Mouse (Mus musculus): ENCODE data around the gene Zfp113. TPM values are rescaled to one million over a fixed set of nuclear protein-coding genes. Genes with fewer than 3 reads are reported as not detected.

Gene Zfp113
- polyA plus RNA-seq, 1 experiment from 2014 or later = 32.1 TPM

GRCm38 (mm10) chr5:138170936-138171561, 15.5 kb upstream of the Zfp113 start:
- Histone ChIP-seq H3K4me1 (peaks cover 23% of the 10 kb centered on the region), H3K9me3 (no peaks in the 10 kb centered on the region), H3K27me3 (replicated peaks; ENCODE audit: low read depth, poor library complexity, severe bottlenecking) (no peaks in the 10 kb centered on the region), H3K36me3 (replicated peaks) (peaks cover 72% of the 10 kb centered on the region), H3K27ac (replicated peaks) (peak overlapping the region; percentile 97), H3K4me3 (peak overlapping the region; percentile 87)
- peak; percentile 97 for DNase-seq (ENCODE audit: low spot score)
- WGBS = under 1% methylated on average over 47 of the region's 47 CpGs

DNA sequence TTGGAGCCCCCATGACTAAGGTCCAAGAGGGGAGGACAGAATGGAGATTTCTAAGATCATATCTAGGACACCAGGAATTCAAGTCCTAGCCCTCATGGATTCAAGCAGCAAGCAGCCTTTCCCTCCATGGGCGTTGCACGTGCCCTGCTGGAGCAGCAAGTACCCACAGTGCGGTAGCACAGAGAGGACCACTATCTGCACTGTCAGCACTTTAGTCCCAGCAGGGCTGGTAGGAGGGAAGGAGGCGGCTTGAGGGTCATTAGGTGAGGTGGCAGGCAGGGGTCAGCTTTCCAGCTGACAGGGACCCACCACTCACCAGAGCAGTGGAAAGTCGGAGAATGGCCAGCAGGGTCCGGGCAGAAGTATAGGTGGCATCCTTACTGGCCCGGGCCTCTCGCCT, 10.1 kb upstream of the Zfp113 start:
- Histone ChIP-seq H3K9me3 (no peaks in the 10 kb centered on the region), H3K36me3 (replicated peaks) (peaks cover 82% of the 10 kb centered on the region), H3K4me3 (peak overlapping the region; percentile 34; the same call in 1 of the 2 replicates), H3K4me1 (peaks cover 31% of the 10 kb centered on the region), H3K27me3 (replicated peaks; ENCODE audit: low read depth, poor library complexity, severe bottlenecking) (no peaks in the 10 kb centered on the region), H3K27ac (replicated peaks) (no peak overlapping the region)
- WGBS = 80% methylated on average over 8 of the region's 8 CpGs
- no peak for DNase-seq (ENCODE audit: low spot score)

DNA sequence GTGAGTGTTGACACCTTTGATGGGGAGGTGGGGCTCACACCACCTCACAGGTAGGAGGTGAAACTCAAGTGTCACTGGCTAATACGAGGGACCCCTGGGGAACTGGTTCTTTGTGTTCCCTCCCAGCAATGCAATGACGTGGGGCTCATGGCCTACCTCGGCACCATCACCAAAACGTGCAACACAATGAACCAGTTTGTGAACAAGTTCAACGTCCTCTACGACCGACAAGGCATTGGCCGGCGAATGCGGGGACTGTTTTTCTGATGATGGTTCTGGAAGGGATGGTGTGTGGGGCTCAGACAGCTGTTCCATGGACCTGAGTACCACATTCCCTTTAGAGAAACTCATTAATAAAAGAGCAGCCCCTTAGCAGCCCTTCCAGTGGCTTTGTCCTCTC, 8.1 kb upstream of the Zfp113 start:
- no peak for DNase-seq (ENCODE audit: low spot score)
- Histone ChIP-seq H3K36me3 (replicated peaks) (peaks cover 67% of the 10 kb centered on the region), H3K4me3 (peak overlapping the region; percentile 84; the same call in 1 of the 2 replicates), H3K27ac (replicated peaks) (no peak overlapping the region), H3K27me3 (replicated peaks; ENCODE audit: low read depth, poor library complexity, severe bottlenecking) (no peaks in the 10 kb centered on the region), H3K9me3 (no peaks in the 10 kb centered on the region), H3K4me1 (peaks cover 25% of the 10 kb centered on the region)
- 74% methylated on average over 10 of the region's 10 CpGs for WGBS

- Histone ChIP-seq H3K36me3 (replicated peaks) (peaks cover 61% of the 10 kb centered on the region), H3K27me3 (replicated peaks; ENCODE audit: low read depth, poor library complexity, severe bottlenecking) (no peaks in the 10 kb centered on the region), H3K4me3 (peak overlapping the region; percentile 84; the same call in 1 of the 2 replicates), H3K27ac (replicated peaks) (no peak overlapping the region), H3K9me3 (no peaks in the 10 kb centered on the region), H3K4me1 (peaks cover 25% of the 10 kb centered on the region)
- no peak for DNase-seq (ENCODE audit: low spot score)
- 75% methylated on average over 6 of the region's 6 CpGs for WGBS
Measured at GRCm38 (mm10) chr5:138163046-138163445, 7.5 kb upstream of the Zfp113 start.

DNA sequence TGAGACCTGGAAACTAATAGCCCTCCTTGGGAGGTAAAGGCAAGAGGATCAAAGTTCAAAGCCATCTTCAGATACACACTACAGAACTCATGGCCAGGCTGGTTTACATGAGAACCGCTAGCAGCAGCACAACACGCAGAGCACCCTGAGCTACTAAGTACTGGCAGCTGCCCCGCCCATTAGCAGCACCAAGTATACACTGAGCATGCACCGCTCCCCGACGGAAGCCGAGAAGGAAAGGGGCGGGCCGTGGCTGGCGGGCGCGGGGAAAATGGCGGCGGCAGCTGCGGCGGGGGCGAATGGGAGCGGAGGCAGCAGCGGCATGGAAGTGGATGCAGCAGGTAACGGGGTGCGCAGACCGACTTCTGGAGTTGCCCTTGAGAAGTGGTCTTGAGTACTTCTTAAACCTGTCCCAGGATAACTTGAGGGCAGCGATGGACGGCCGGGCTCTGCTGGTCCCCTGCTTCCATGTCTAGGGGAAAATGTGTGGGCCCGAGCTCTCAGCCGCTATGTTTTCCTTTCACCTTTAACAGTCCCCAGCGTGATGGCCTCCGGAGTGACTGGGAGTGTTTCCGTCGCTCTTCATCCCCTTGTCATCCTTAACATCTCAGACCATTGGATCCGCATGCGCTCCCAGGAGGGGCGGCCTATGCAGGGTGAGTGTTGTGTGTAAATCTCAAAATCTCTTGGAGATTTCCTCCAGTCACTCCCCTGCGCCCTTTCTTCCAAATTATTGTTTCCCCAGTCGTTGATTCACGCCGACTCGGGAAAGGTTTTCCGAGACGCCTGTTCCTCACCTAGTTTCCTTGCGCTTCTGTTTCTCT, 5.5 kb upstream of the Zfp113 start, which contains the start of gene Cops6:
Gene Cops6 (plus strand): TSS at position 230 of the 824 bp plus-strand sequence.
- peaks cover 41% of the 10 kb centered on the region for H3K36me3 ChIP-seq (replicated peaks)
- 1% methylated on average over 42 of the region's 42 CpGs for WGBS
- DNase-seq (ENCODE audit: low spot score) = peak; percentile 97
- peaks cover 25% of the 10 kb centered on the region for H3K4me1 ChIP-seq
- no peaks in the 10 kb centered on the region for H3K27me3 ChIP-seq (replicated peaks; ENCODE audit: low read depth, poor library complexity, severe bottlenecking)
- peak within 1 kb of the TSS; percentile 84 for H3K4me3 ChIP-seq
- H3K27ac ChIP-seq (replicated peaks) = peak within 1 kb of the TSS; percentile 90
- H3K9me3 ChIP-seq = no peaks in the 10 kb centered on the region

DNA sequence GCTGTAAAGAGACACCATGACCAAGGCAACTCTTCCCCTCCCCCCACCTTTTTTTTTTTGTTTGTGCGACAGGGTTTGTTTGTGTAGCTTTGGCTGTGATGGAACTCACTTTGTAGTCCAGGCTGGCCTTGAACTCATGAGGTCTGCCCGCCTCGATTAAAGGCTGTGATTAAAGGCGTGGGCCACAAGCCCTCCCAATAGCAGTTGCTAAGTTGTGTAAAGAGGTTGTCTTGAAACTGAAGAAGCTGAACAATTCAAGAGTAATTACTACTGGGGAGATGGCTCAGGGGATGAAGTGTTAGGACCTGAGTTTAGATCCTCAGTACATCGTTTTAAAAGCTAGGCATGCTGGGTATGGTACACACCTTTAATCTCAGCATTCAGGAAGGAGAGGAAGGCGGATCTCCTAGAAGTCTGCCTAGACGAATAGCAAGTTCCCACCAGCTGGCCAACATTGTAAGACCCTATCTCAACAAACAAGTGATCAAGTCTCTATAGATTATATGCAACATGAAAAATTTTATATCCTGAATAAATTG, 4.7 kb upstream of the Zfp113 start:
- Histone ChIP-seq H3K27ac (replicated peaks) (peak overlapping the region; percentile 90), H3K9me3 (no peaks in the 10 kb centered on the region), H3K36me3 (replicated peaks) (peaks cover 33% of the 10 kb centered on the region), H3K4me1 (peaks cover 19% of the 10 kb centered on the region), H3K27me3 (replicated peaks; ENCODE audit: low read depth, poor library complexity, severe bottlenecking) (no peaks in the 10 kb centered on the region), H3K4me3 (peak overlapping the region; percentile 84)
- no peak for DNase-seq (ENCODE audit: low spot score)
- 70% methylated on average over 7 of the region's 7 CpGs for WGBS

GRCm38 (mm10) chr5:138154390-138154789, 1.2 kb downstream of the Zfp113 start:
- 87% methylated on average over 3 of the region's 3 CpGs for WGBS
- H3K27ac ChIP-seq (replicated peaks) = peak overlapping the region; percentile 99; the same call in 1 of the 2 replicates
- H3K9me3 ChIP-seq = no peaks in the 10 kb centered on the region
- H3K27me3 ChIP-seq (replicated peaks; ENCODE audit: low read depth, poor library complexity, severe bottlenecking) = no peaks in the 10 kb centered on the region
- H3K4me1 ChIP-seq = peaks cover 6% of the 10 kb centered on the region
- no peak for DNase-seq (ENCODE audit: low spot score)
- peaks cover 36% of the 10 kb centered on the region for H3K36me3 ChIP-seq (replicated peaks)
- H3K4me3 ChIP-seq = peak overlapping the region; percentile 86

- H3K27ac ChIP-seq (replicated peaks) = no peak overlapping the region
- no peak overlapping the region for H3K4me3 ChIP-seq
- 76% methylated on average over 4 of the region's 4 CpGs for WGBS
- H3K4me1 ChIP-seq = no peaks in the 10 kb centered on the region
- DNase-seq (ENCODE audit: low spot score) = no peak
- no peaks in the 10 kb centered on the region for H3K9me3 ChIP-seq
- no peaks in the 10 kb centered on the region for H3K27me3 ChIP-seq (replicated peaks; ENCODE audit: low read depth, poor library complexity, severe bottlenecking)
- H3K36me3 ChIP-seq (replicated peaks) = peaks cover 57% of the 10 kb centered on the region
Measured at GRCm38 (mm10) chr5:138138585-138138984, 17.0 kb downstream of the Zfp113 start.

GRCm38 (mm10) chr5:138137935-138138549, 17.5 kb downstream of the Zfp113 start:
- no peak for DNase-seq (ENCODE audit: low spot score)
- Histone ChIP-seq H3K36me3 (replicated peaks) (peaks cover 57% of the 10 kb centered on the region), H3K4me3 (no peak overlapping the region)

DNA sequence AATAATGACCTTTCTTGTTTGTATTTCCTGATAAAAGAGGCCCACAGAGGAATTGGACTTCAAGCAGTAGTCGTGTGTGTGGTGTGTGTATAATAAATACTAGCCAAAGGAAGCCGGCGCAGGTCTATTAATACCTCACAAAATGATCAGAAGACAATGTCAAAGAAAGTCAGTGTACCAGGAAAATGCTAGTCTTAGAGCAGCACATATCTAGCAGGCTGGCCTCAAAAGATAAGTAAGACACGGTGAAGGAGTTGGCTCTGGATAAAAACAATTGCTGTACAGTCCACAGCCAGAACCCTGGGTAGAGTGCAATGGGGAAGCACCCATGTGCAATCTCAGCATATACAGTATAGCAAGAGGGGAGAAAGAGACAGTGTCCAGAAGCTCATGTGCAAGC, 18.3 kb downstream of the Zfp113 start:
- WGBS = 92% methylated on average over 4 of the region's 4 CpGs
- peaks cover 58% of the 10 kb centered on the region for H3K36me3 ChIP-seq (replicated peaks)
- H3K9me3 ChIP-seq = no peaks in the 10 kb centered on the region
- H3K4me1 ChIP-seq = no peaks in the 10 kb centered on the region
- no peak overlapping the region for H3K4me3 ChIP-seq
- no peaks in the 10 kb centered on the region for H3K27me3 ChIP-seq (replicated peaks; ENCODE audit: low read depth, poor library complexity, severe bottlenecking)
- DNase-seq (ENCODE audit: low spot score) = no peak
- no peak overlapping the region for H3K27ac ChIP-seq (replicated peaks)

More at GRCm38 (mm10) chr5:138137935-138138549, 17.5 kb downstream of the Zfp113 start:
- H3K27ac ChIP-seq (replicated peaks) = no peak overlapping the region
- no peaks in the 10 kb centered on the region for H3K9me3 ChIP-seq
- H3K4me1 ChIP-seq = no peaks in the 10 kb centered on the region
- WGBS = 65% methylated on average over 8 of the region's 8 CpGs
- no peaks in the 10 kb centered on the region for H3K27me3 ChIP-seq (replicated peaks; ENCODE audit: low read depth, poor library complexity, severe bottlenecking)

DNA sequence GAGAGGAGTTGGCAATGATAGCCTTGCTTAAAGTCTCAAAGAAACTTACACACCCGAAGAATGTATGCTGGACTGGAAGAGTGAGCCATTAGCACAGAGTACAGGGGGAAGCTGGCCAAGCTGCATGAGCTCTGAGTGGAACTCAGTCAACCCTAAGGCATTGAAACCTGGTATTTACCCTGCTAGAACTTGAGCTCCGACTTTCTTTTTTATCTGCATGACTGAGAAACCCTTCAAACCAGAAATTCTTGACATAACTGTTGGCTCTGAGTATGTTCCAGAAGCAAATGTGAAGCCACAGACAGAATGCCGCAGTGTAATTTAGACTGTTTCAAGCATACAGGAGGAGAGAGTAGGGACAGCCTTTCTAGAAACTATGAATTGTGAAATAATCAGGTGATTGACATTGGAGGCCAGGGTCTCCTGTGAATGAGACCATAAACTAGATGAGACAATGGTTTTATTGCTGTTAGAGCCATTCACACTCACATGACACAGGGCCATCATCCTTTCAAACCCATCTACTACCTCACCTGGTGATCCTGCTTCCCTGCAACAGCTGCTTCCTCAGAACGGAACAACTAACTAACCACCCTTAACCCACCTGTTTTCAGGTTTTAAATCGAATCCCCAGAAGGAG, 23.0 kb downstream of the Zfp113 start:
- peaks cover 85% of the 10 kb centered on the region for H3K36me3 ChIP-seq (replicated peaks)
- no peaks in the 10 kb centered on the region for H3K27me3 ChIP-seq (replicated peaks; ENCODE audit: low read depth, poor library complexity, severe bottlenecking)
- 94% methylated on average over 5 of the region's 5 CpGs for WGBS
- no peak for DNase-seq (ENCODE audit: low spot score)
- H3K4me1 ChIP-seq = no peaks in the 10 kb centered on the region
- no peak overlapping the region for H3K4me3 ChIP-seq
- no peaks in the 10 kb centered on the region for H3K9me3 ChIP-seq
- H3K27ac ChIP-seq (replicated peaks) = no peak overlapping the region

DNA sequence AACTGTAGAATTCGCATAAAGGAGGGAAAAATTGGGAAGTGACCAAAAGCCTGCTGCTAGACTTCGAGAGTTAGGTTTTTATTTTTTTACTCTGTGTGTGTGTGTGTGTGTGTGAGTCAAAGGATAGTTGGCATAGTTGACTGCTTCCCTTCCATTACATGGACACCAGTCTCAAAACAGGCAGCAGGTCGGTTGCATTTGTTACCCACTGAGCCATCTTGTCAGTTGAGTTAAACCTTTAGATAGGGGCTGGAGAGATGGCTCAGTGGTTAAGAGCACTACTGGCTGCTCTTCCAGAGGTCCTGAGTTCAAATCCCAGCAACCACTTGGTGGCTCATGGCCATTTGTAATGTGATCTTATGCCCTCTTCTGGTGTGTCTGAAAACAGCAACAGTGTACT, 37.5 kb downstream of the Zfp113 start:
- Histone ChIP-seq H3K4me1 (peaks cover 13% of the 10 kb centered on the region), H3K9me3 (no peaks in the 10 kb centered on the region), H3K36me3 (replicated peaks) (peaks cover 42% of the 10 kb centered on the region), H3K4me3 (peak overlapping the region; percentile 78), H3K27me3 (replicated peaks; ENCODE audit: low read depth, poor library complexity, severe bottlenecking) (no peaks in the 10 kb centered on the region), H3K27ac (replicated peaks) (peak overlapping the region; percentile 95)
- no peak for DNase-seq (ENCODE audit: low spot score)
- 82% methylated on average over 3 of the region's 3 CpGs for WGBS

Measured in embryonic facial prominence, embryonic 10.5 days (tissue).